Mouse (Mus musculus): ENCODE data around the gene Cd68. TPM values are rescaled to one million over a fixed set of nuclear protein-coding genes. Genes with fewer than 3 reads are reported as not detected.
A peak's percentile ranks its signal among the peaks of the same experiment; 100 is the strongest.

Gene Cd68
- polyA plus RNA-seq, 1 experiment from 2014 or later: 12.1 TPM

DNA sequence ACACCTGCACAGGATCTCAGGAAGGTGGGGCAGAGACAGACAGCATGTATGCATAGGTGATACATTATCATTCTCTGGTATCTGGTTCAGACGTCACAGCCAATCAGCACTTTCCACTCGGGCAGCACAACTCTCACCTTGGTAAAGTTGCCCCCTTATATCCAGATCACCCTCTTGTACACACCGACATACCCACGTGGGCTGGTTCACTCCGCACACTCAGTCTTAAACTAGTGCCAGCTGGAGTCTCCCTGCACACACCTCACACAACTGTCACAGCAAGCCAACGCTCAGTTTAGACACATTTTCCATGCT, 29.1 kb upstream of the Cd68 start:
- peak overlapping the region; percentile 92 for H3K4me2 ChIP-seq
- ATAC-seq (ENCODE audit: insufficient read depth) (peak; percentile 22; the same call in 1 of the 2 replicates), DNase-seq (no peak)
- no peaks in the 10 kb centered on the region for H3K4me1 ChIP-seq (ENCODE audit: insufficient read depth)
- H3K27me3 ChIP-seq (ENCODE audit: insufficient read depth, low read length): no peaks in the 10 kb centered on the region
- H3K9ac ChIP-seq: peak overlapping the region; percentile 84
- WGBS: 14% methylated on average over 6 of the region's 6 CpGs
- H3K27ac ChIP-seq (ENCODE audit: low read depth): no peak overlapping the region; the same call in 1 of the 2 replicates
- H3K36me3 ChIP-seq (ENCODE audit: insufficient read depth): no peaks in the 10 kb centered on the region
- no peak for TF ChIP-seq CTCF (IDR thresholded peaks at IDR 0.05; ENCODE audit: low read depth)
- H3K9me3 ChIP-seq (ENCODE audit: low read depth, low read length): no peaks in the 10 kb centered on the region
- H3K4me3 ChIP-seq (ENCODE audit: low read depth, low read length): peak overlapping the region; percentile 56

DNA sequence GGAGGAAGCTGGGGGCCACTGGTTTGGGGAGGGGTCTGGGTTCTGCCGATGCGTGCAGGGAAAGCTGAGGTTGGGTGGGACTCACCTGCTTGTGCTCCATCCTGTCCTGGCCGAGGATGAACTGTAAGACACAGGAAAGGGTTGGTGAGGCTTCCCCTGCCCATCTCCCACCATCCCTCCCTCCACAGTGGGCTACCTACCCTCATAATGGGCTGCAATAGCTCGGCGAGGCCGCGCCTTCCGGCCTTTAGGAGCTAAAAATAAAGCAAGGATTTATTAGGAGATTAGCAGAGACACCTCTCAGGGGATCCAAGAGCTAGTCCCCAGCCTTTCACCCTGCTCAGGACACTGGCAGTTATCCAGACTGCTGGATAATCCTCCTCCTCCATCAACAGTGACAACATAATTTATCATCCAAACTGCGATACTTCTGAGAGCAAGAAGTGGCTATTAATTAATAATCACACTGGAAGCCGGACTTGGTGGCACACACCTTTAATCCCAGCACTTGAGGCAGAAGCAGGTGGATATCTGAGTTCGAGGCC, 27.5 kb upstream of the Cd68 start:
- H3K27me3 ChIP-seq (ENCODE audit: insufficient read depth, low read length): no peaks in the 10 kb centered on the region
- DNase-seq (no peak), ATAC-seq (ENCODE audit: insufficient read depth) (no peak)
- 56% methylated on average over 11 of the region's 11 CpGs for WGBS
- H3K4me2 ChIP-seq: no peak overlapping the region
- no peaks in the 10 kb centered on the region for H3K36me3 ChIP-seq (ENCODE audit: insufficient read depth)
- H3K9me3 ChIP-seq (ENCODE audit: low read depth, low read length): no peaks in the 10 kb centered on the region
- no peak for TF ChIP-seq CTCF (IDR thresholded peaks at IDR 0.05; ENCODE audit: low read depth)
- no peak overlapping the region for H3K27ac ChIP-seq (ENCODE audit: low read depth)
- H3K4me1 ChIP-seq (ENCODE audit: insufficient read depth): no peaks in the 10 kb centered on the region
- H3K9ac ChIP-seq: no peak overlapping the region
- H3K4me3 ChIP-seq (ENCODE audit: low read depth, low read length): no peak overlapping the region

GRCm38 (mm10) chr11:69692863-69693262, 26.9 kb upstream of the Cd68 start:
- no peak for ATAC-seq (ENCODE audit: insufficient read depth)
- no peaks in the 10 kb centered on the region for H3K36me3 ChIP-seq (ENCODE audit: insufficient read depth)
- TF ChIP-seq CTCF (IDR thresholded peaks at IDR 0.05; ENCODE audit: low read depth): no peak
- H3K4me2 ChIP-seq: no peak overlapping the region
- H3K27me3 ChIP-seq (ENCODE audit: insufficient read depth, low read length): no peaks in the 10 kb centered on the region
- no peak overlapping the region for H3K9ac ChIP-seq
- H3K27ac ChIP-seq (ENCODE audit: low read depth): no peak overlapping the region
- DNase-seq: no peak
- no peaks in the 10 kb centered on the region for H3K9me3 ChIP-seq (ENCODE audit: low read depth, low read length)
- WGBS: 81% methylated on average over 6 of the region's 6 CpGs
- H3K4me1 ChIP-seq (ENCODE audit: insufficient read depth): no peaks in the 10 kb centered on the region
- H3K4me3 ChIP-seq (ENCODE audit: low read depth, low read length): no peak overlapping the region

DNA sequence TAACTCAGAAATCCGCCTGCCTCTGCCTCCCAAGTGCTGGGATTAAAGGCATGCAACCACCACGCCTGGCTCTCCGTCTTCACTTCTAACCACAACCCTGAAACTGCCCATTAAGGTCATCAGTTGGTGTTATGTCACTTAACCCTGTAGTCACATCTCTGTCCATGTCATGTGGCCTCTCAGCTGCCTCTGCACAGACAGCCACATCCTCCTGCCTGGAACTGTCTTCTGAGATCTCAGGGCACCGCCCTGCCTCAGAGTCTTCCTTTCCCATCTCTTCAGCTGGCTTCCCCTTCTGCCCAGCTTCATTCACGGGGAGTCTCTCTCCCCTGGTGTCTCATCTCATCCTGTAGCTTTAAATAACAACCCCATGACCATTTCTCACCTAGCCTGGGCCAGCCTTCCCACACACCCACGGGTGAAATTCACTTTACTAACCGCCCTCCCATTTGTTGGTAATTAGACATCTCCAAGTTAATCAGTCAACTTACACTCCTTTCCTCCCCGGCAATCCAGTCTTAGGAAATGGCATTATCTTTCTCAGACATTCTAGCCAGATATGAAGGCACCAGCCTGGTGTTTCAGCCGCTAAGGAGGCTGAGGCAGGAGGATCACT, 26.4 kb upstream of the Cd68 start:
- no peak overlapping the region for H3K4me3 ChIP-seq (ENCODE audit: low read depth, low read length)
- H3K4me2 ChIP-seq: no peak overlapping the region
- no peaks in the 10 kb centered on the region for H3K36me3 ChIP-seq (ENCODE audit: insufficient read depth)
- no peaks in the 10 kb centered on the region for H3K4me1 ChIP-seq (ENCODE audit: insufficient read depth)
- no peak for ATAC-seq (ENCODE audit: insufficient read depth)
- no peak for DNase-seq
- no peaks in the 10 kb centered on the region for H3K9me3 ChIP-seq (ENCODE audit: low read depth, low read length)
- 71% methylated on average over 9 of the region's 9 CpGs for WGBS
- no peaks in the 10 kb centered on the region for H3K27me3 ChIP-seq (ENCODE audit: insufficient read depth, low read length)
- TF ChIP-seq CTCF (IDR thresholded peaks at IDR 0.05; ENCODE audit: low read depth): no peak
- no peak overlapping the region for H3K9ac ChIP-seq
- H3K27ac ChIP-seq (ENCODE audit: low read depth): no peak overlapping the region

- H3K36me3 ChIP-seq (ENCODE audit: insufficient read depth): no peaks in the 10 kb centered on the region
- H3K4me1 ChIP-seq (ENCODE audit: insufficient read depth): peaks cover 12% of the 10 kb centered on the region
- H3K27me3 ChIP-seq (ENCODE audit: insufficient read depth, low read length): no peaks in the 10 kb centered on the region
- H3K27ac ChIP-seq (ENCODE audit: low read depth): no peak overlapping the region
- no peak overlapping the region for H3K9ac ChIP-seq
- ATAC-seq (ENCODE audit: insufficient read depth): no peak
- TF ChIP-seq CTCF (IDR thresholded peaks at IDR 0.05; ENCODE audit: low read depth): no peak
- 84% methylated on average over 1 of the region's 1 CpGs for WGBS
- DNase-seq: no peak
- H3K4me3 ChIP-seq (ENCODE audit: low read depth, low read length): no peak overlapping the region
- no peaks in the 10 kb centered on the region for H3K9me3 ChIP-seq (ENCODE audit: low read depth, low read length)
- H3K4me2 ChIP-seq: no peak overlapping the region
Observed at GRCm38 (mm10) chr11:69689891-69690290, 23.9 kb upstream of the Cd68 start.

- no peak for ATAC-seq (ENCODE audit: insufficient read depth)
- TF ChIP-seq CTCF (IDR thresholded peaks at IDR 0.05; ENCODE audit: low read depth): no peak
- H3K4me3 ChIP-seq (ENCODE audit: low read depth, low read length): no peak overlapping the region
- 48% methylated on average over 5 of the region's 5 CpGs for WGBS
- peak overlapping the region; percentile 36; the same call in 1 of the 2 replicates for H3K4me2 ChIP-seq
- peak overlapping the region; percentile 39; the same call in 1 of the 2 replicates for H3K9ac ChIP-seq
- H3K4me1 ChIP-seq (ENCODE audit: insufficient read depth): peaks cover 12% of the 10 kb centered on the region
- no peaks in the 10 kb centered on the region for H3K9me3 ChIP-seq (ENCODE audit: low read depth, low read length)
- no peaks in the 10 kb centered on the region for H3K27me3 ChIP-seq (ENCODE audit: insufficient read depth, low read length)
- no peaks in the 10 kb centered on the region for H3K36me3 ChIP-seq (ENCODE audit: insufficient read depth)
- DNase-seq: no peak
- H3K27ac ChIP-seq (ENCODE audit: low read depth): peak overlapping the region; percentile 77; the same call in 1 of the 2 replicates
Observed at GRCm38 (mm10) chr11:69687061-69687460, 21.1 kb upstream of the Cd68 start.

- WGBS: 11% methylated on average over 4 of the region's 4 CpGs
- Histone ChIP-seq H3K4me1 (ENCODE audit: insufficient read depth) (peaks cover 12% of the 10 kb centered on the region), H3K9ac (peak overlapping the region; percentile 39), H3K9me3 (ENCODE audit: low read depth, low read length) (no peaks in the 10 kb centered on the region), H3K4me3 (ENCODE audit: low read depth, low read length) (no peak overlapping the region), H3K36me3 (ENCODE audit: insufficient read depth) (no peaks in the 10 kb centered on the region), H3K27me3 (ENCODE audit: insufficient read depth, low read length) (no peaks in the 10 kb centered on the region), H3K4me2 (peak overlapping the region; percentile 36; the same call in 1 of the 2 replicates), H3K27ac (ENCODE audit: low read depth) (peak overlapping the region; percentile 77; the same call in 1 of the 2 replicates)
- DNase-seq (peak; percentile 85), ATAC-seq (ENCODE audit: insufficient read depth) (no peak)
- no peak for TF ChIP-seq CTCF (IDR thresholded peaks at IDR 0.05; ENCODE audit: low read depth)
Observed at GRCm38 (mm10) chr11:69686377-69686776, 20.4 kb upstream of the Cd68 start.

Measured in lung, embryonic 14.5 days (tissue).